Mouse (Mus musculus) testis, adult 2 months (tissue): ENCODE measurements at regions not wholly inside any gene's neighbourhood (a gene's known extent, or its start where the extent isn't known, plus 50 kb on each side); places are given as distances from the start of the nearest gene placed in this dataset.

Source experiments
- H3K27ac ChIP-seq: fragments of 200-500 bp; 2 replicates; pipeline ENCODE4 v1.5.1; 2012; ENCODE audit warnings: low read depth, low read length; ENCODE audit not compliant: control insufficient read depth, insufficient read depth
- H3K27me3 ChIP-seq: fragments of 200-500 bp; 2 replicates; pipeline ENCODE4 v1.6.1; 2012; ENCODE audit warnings: mild to moderate bottlenecking, low read length, moderate library complexity; ENCODE audit not compliant: control insufficient read depth, insufficient read depth
- H3K36me3 ChIP-seq: fragments of 200-500 bp; 2 replicates; pipeline ENCODE4 v1.6.1; 2012; ENCODE audit warnings: mild to moderate bottlenecking, low read length; ENCODE audit not compliant: control insufficient read depth, insufficient read depth
- H3K4me1 ChIP-seq: fragments of 200-500 bp; 2 replicates; pipeline ENCODE4 v1.6.1; 2012; ENCODE audit warnings: low read length; ENCODE audit not compliant: control insufficient read depth, insufficient read depth
- H3K4me3 ChIP-seq: fragments of 200-500 bp; 2 replicates; pipeline ENCODE4 v1.5.1; 2012; ENCODE audit warnings: low read depth, mild to moderate bottlenecking, low read length, moderate library complexity, mixed read lengths; ENCODE audit not compliant: control insufficient read depth
- CTCF ChIP-seq: fragments of 200-500 bp; IDR thresholded peaks from 2 replicates; pipeline ENCODE4 v1.5.1; 2012; ENCODE audit warnings: low read depth, mild to moderate bottlenecking, inconsistent platforms, low read length, moderate library complexity; ENCODE audit not compliant: control insufficient read depth, insufficient read depth, insufficient replicate concordance
- POLR2A ChIP-seq: fragments of 200-500 bp; IDR thresholded peaks from 2 replicates; pipeline ENCODE4 v1.6.1; 2012; ENCODE audit warnings: low read depth, mild to moderate bottlenecking, inconsistent platforms, low read length, moderate library complexity; ENCODE audit not compliant: control insufficient read depth

DNA sequence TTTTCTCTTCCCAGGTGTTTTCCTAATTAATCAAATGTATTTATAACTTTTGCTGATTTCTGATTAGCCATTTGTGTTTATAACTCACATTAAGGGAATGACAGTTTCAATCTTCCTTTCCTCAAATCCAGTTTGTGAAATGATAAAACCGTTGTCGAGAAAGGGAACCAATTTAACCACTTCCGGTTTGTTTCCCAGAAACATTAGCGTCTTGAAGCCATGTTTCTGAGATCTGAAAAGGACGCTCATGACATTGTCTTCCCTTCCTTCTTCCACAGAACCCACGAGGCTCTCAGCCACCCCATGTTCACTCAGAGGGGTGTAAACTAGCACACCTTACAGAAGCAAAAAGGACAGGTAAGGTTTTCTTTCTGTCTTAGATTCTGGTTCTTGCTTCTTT lies 76.0 kb upstream of the Bmp2k start:
- TF ChIP-seq POLR2A (no peak), CTCF (no peak)
- Histone ChIP-seq H3K36me3 (no peaks in the 10 kb centered on the region), H3K27ac (no peak overlapping the region), H3K4me3 (no peak overlapping the region), H3K4me1 (no peaks in the 10 kb centered on the region), H3K27me3 (no peaks in the 10 kb centered on the region)

DNA sequence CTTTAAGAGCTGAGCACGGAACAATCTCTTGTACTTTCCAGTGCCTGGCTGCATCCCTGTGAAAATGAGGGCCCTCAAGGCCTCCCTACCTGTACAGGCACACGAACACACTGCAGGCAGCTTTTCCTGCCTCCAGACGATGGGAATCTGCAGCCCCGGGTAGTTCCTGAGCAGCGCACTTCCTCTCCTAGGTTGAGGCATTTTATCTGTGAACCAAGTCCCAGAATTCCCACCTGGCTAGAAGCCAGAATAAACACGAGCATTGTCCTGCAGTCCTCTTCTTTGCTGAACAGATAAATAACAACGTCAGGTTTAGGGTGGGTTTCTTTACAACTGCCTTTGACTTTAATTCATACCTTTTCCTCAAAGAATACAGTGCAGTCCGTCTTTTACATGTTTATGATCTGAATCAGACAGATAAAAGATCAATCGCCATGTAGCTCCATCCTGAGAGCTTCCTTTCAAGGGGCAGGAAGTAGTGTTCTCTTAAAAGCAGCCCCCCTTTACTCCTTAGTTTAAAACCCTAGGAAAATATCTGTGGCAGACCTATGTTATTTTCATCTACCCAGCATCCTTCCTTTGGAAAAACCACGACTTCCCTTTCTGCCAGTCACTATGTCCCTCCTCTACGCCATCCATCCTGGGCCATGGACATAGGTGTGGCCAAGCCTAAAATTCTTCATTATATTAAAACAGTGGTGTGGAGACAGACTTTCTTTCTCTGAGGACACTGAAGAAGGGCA lies 75.3 kb upstream of the Bmp2k start:
- no peaks in the 10 kb centered on the region for H3K27me3 ChIP-seq
- TF ChIP-seq POLR2A, result no peak
- no peak for TF ChIP-seq CTCF
- no peak overlapping the region; the same call in 1 of the 2 replicates for H3K27ac ChIP-seq
- no peaks in the 10 kb centered on the region for H3K4me1 ChIP-seq
- H3K36me3 ChIP-seq, result no peaks in the 10 kb centered on the region
- no peak overlapping the region for H3K4me3 ChIP-seq

DNA sequence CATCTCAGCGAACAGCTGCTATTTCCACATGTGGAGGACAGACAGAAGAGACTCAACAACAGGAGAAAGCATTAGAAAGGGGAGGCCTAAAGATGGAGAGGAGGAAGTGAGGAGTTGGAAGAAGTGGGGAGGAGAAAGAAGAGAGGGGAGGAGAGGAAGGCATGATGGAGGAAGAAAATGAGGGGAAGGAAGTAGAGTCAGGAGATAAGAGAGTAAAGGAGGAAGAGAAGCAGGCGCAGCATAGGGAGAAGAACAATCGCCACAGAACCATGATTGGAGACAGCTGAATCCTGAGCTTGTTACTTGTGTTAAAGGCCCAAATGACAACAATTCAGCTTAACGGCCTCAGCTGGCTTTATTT lies 74.8 kb upstream of the Bmp2k start:
- no peak overlapping the region for H3K4me3 ChIP-seq
- TF ChIP-seq CTCF, result no peak
- TF ChIP-seq POLR2A, result no peak
- H3K4me1 ChIP-seq, result no peaks in the 10 kb centered on the region
- no peaks in the 10 kb centered on the region for H3K36me3 ChIP-seq
- H3K27ac ChIP-seq, result no peak overlapping the region
- H3K27me3 ChIP-seq, result no peaks in the 10 kb centered on the region

DNA sequence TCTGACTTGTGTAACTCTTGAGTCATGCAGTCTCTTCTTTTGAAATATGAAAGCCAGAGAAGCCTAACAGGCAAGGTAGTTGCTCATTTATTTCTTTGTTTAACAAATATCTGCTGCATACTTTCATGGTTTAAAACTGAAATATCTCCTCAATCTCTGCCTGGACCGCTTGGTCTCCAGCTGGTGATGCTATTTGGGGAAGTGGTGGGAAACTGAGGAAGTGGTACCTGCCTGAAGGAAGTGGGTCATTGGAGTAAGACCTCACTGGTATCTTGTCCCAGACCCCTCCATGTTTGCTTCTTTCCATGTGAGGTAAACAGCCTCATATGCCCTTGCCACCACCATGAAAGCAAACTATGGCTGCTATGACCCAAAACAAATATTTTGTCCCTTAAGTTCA lies 74.0 kb upstream of the Bmp2k start:
- Histone ChIP-seq H3K4me3 (no peak overlapping the region), H3K27me3 (no peaks in the 10 kb centered on the region), H3K4me1 (no peaks in the 10 kb centered on the region), H3K36me3 (no peaks in the 10 kb centered on the region), H3K27ac (no peak overlapping the region)
- TF ChIP-seq CTCF (no peak), POLR2A (no peak)

DNA sequence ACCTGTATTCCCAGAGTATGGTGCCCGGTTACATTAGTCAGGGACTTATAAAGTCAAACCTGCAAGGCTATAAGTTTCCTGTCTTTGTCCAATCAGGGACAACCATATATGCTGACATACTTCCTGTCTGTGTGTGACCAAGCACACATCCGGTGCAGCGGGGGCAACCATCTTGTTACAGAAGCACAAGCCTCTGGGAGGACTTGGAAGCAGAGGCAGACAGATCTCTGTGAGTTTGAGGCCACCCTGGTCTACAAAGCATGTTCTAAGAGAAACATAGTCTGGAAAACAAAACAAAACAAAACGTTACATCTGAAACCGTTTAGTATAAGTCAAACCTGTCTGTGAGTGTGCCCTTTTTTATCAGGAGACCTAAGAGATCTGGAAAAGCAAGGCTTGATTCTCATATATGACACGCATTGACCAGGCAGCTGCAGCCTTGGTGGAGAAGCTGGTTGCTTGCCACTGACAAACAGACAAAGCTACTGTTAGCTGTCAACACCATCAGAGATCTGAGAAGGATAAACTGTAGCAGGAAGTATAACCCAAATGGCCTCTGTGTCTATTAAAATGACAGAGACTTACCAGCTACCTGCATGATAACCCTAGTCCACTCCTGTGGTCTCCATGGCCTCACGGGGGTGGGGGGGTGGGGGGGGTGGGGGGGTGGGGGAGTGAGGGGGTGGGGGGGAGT lies 72.6 kb upstream of the Bmp2k start:
- H3K4me1 ChIP-seq, result no peaks in the 10 kb centered on the region
- no peak overlapping the region for H3K27ac ChIP-seq
- no peak for TF ChIP-seq POLR2A
- no peak for TF ChIP-seq CTCF
- H3K4me3 ChIP-seq, result no peak overlapping the region
- H3K36me3 ChIP-seq, result no peaks in the 10 kb centered on the region
- H3K27me3 ChIP-seq, result no peaks in the 10 kb centered on the region

DNA sequence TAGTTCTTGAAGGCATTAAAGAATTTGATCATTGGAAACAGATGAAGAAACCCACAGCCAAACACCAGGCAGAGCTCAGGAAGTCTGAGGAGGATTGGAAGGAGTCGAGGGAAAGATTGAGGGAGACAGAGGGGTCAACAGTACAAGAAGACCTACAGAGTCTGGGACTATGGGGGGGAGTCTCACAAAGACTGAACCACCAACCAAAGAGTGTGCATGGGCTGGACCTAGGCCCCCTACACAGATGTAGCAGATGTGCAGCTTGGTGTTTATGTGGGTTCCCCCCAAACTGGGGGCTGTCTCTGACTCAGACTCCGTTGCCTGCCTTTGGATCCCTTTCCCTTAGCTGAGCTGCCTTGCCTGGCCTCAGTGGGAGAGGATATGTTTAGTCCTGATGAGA lies 71.5 kb upstream of the Bmp2k start:
- Histone ChIP-seq H3K4me1 (no peaks in the 10 kb centered on the region), H3K27ac (no peak overlapping the region), H3K36me3 (no peaks in the 10 kb centered on the region), H3K27me3 (no peaks in the 10 kb centered on the region), H3K4me3 (no peak overlapping the region)
- TF ChIP-seq POLR2A, result no peak
- TF ChIP-seq CTCF, result no peak

DNA sequence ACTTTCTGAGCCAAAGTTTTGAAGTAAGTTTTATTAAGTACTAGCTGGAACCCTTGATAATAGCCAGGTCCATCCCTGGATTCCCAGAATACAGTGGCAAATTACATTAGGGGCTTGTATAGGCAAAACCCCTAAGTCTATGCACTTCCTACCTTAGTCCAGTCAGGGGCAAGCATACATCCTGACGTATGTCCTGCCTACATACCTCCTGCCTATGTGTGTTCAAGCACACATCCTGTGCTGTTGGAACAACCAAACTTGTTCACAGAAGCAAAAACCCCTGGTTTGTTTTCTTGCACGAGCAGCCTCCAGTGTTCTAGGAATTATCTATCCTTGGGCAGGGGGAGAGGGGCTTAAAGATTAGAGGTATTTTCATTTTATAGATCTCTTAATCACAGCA lies 66.4 kb upstream of the Bmp2k start:
- no peaks in the 10 kb centered on the region for H3K27me3 ChIP-seq
- H3K4me1 ChIP-seq, result no peaks in the 10 kb centered on the region
- no peak overlapping the region for H3K27ac ChIP-seq
- no peak overlapping the region for H3K4me3 ChIP-seq
- TF ChIP-seq CTCF, result no peak
- TF ChIP-seq POLR2A, result no peak
- H3K36me3 ChIP-seq, result no peaks in the 10 kb centered on the region
